Mouse (Mus musculus) bone marrow macrophage, adult 2 months (primary cell): ENCODE measurements around the gene Rrp9. TPM values are rescaled to one million over a fixed set of nuclear protein-coding genes. Genes with fewer than 3 reads are reported as not detected.

ENCODE experiments used
- H3K27ac ChIP-seq: 2 replicates; pipeline ENCODE4 v1.5.1; 2012; ENCODE audit warnings: low read depth, low read length; ENCODE audit not compliant: insufficient read depth
- H3K4me1 ChIP-seq: 2 replicates; pipeline ENCODE4 v1.6.1; 2012; ENCODE audit warnings: low read length; ENCODE audit not compliant: control insufficient read depth, insufficient read depth
- H3K4me3 ChIP-seq: 2 replicates; pipeline ENCODE4 v1.5.1; 2012; ENCODE audit warnings: mild to moderate bottlenecking, low read length, moderate library complexity; ENCODE audit not compliant: insufficient read depth
- CTCF ChIP-seq: IDR thresholded peaks from 2 replicates; pipeline ENCODE4 v1.5.1; 2012; ENCODE audit warnings: low read depth, mild to moderate bottlenecking, low read length, moderate library complexity
- POLR2A ChIP-seq: IDR thresholded peaks from 2 replicates; pipeline ENCODE4 v1.6.1; 2012; ENCODE audit warnings: mild to moderate bottlenecking, low read depth, low read length, borderline replicate concordance
- polyA plus RNA-seq: library from polyadenylated mRNA; stranded (reverse); fragments of >200 nt; gene quantifications from 2 replicates; pipeline ENCODE4 v1.2.4, GENCODE M21; 2012; ENCODE audit not compliant: missing spikeins, insufficient read depth, insufficient read length

Rrp9 gene
- polyA plus RNA-seq, 1 experiment, result 11.2 TPM

GRCm38 (mm10) chr9:106448498-106449031, 27.2 kb upstream of the Rrp9 start:
- Histone ChIP-seq H3K27ac (peak overlapping the region; percentile 55), H3K4me3 (peak overlapping the region; percentile 84), H3K4me1 (peaks cover 7% of the 10 kb centered on the region)
- TF ChIP-seq POLR2A, result no peak
- TF ChIP-seq CTCF, result peak; percentile 36; the same call in 1 of the 2 replicates

- H3K27ac ChIP-seq, result no peak overlapping the region
- H3K4me3 ChIP-seq, result no peak overlapping the region
- TF ChIP-seq POLR2A, result no peak
- TF ChIP-seq CTCF, result no peak
- peaks cover 7% of the 10 kb centered on the region for H3K4me1 ChIP-seq
These were observed 25.8 kb upstream of the Rrp9 start for GRCm38 (mm10) chr9:106449947-106450346.

GRCm38 (mm10) chr9:106450661-106451060, 25.1 kb upstream of the Rrp9 start:
- H3K4me1 ChIP-seq, result peaks cover 7% of the 10 kb centered on the region
- H3K27ac ChIP-seq, result no peak overlapping the region
- H3K4me3 ChIP-seq, result no peak overlapping the region
- TF ChIP-seq POLR2A (no peak), CTCF (no peak)

GRCm38 (mm10) chr9:106451298-106451697, 24.5 kb upstream of the Rrp9 start:
- no peak overlapping the region for H3K4me3 ChIP-seq
- TF ChIP-seq POLR2A (no peak), CTCF (no peak)
- no peak overlapping the region for H3K27ac ChIP-seq
- H3K4me1 ChIP-seq, result peaks cover 7% of the 10 kb centered on the region

- no peak for TF ChIP-seq CTCF
- TF ChIP-seq POLR2A, result no peak
- Histone ChIP-seq H3K27ac (no peak overlapping the region), H3K4me1 (peaks cover 7% of the 10 kb centered on the region), H3K4me3 (no peak overlapping the region)
These were observed 23.9 kb upstream of the Rrp9 start for GRCm38 (mm10) chr9:106451899-106452298.

GRCm38 (mm10) chr9:106452351-106452750, 23.4 kb upstream of the Rrp9 start:
- Histone ChIP-seq H3K27ac (no peak overlapping the region), H3K4me1 (peaks cover 7% of the 10 kb centered on the region), H3K4me3 (no peak overlapping the region)
- TF ChIP-seq CTCF, result no peak
- TF ChIP-seq POLR2A, result no peak

GRCm38 (mm10) chr9:106452821-106453220, 22.9 kb upstream of the Rrp9 start:
- Histone ChIP-seq H3K4me1 (peaks cover 5% of the 10 kb centered on the region), H3K27ac (no peak overlapping the region), H3K4me3 (no peak overlapping the region)
- TF ChIP-seq CTCF (no peak), POLR2A (no peak)

GRCm38 (mm10) chr9:106453271-106454070, 22.3 kb upstream of the Rrp9 start, which contains the start of gene Pcbp4:
Gene Pcbp4 (plus strand): TSS chr9:106453291.
- Histone ChIP-seq H3K27ac (no peak within 1 kb of the TSS), H3K4me1 (no peaks in the 10 kb centered on the region), H3K4me3 (peak within 1 kb of the TSS; percentile 63)
- TF ChIP-seq POLR2A (no peak), CTCF (no peak)

GRCm38 (mm10) chr9:106454071-106454761, 21.5 kb upstream of the Rrp9 start:
- H3K4me3 ChIP-seq, result peak overlapping the region; percentile 40
- no peak overlapping the region for H3K27ac ChIP-seq
- no peak for TF ChIP-seq CTCF
- no peak for TF ChIP-seq POLR2A
- no peaks in the 10 kb centered on the region for H3K4me1 ChIP-seq

GRCm38 (mm10) chr9:106454888-106455681, 20.7 kb upstream of the Rrp9 start:
- Histone ChIP-seq H3K27ac (no peak overlapping the region), H3K4me3 (no peak overlapping the region), H3K4me1 (no peaks in the 10 kb centered on the region)

More at GRCm38 (mm10) chr9:106454888-106455681, 20.7 kb upstream of the Rrp9 start:
- no peak for TF ChIP-seq POLR2A
- no peak for TF ChIP-seq CTCF
